Mouse (Mus musculus) lung, embryonic 14.5 days (tissue): ENCODE measurements around the gene Kif4. TPM values are rescaled to one million over a fixed set of nuclear protein-coding genes. Genes with fewer than 3 reads are reported as not detected.

Experiments
- ATAC-seq: fragments of 200-750 bp; cut with Nextera tagmentation; 2 replicates; pipeline ENCODE4 v1.8.0; 2017; ENCODE audit warnings: mild to moderate bottlenecking, moderate TSS enrichment, moderate library complexity; ENCODE audit not compliant: insufficient read depth
- DNase-seq: peaks from one replicate; pipeline ENCODE4 v3.0.0-alpha.2; 2015
- H3K27ac ChIP-seq: fragments of 300-500 bp; sonication (generic); 2 replicates; pipeline ENCODE4 v1.5.1; 2014; ENCODE audit warnings: low read depth, mild to moderate bottlenecking, moderate library complexity
- H3K27me3 ChIP-seq: fragments of 300-500 bp; sonication (generic); 2 replicates; pipeline ENCODE4 v1.6.1; 2014; ENCODE audit warnings: low read length, control low read depth; ENCODE audit not compliant: insufficient read depth
- H3K36me3 ChIP-seq: fragments of 300-500 bp; sonication (generic); 2 replicates; pipeline ENCODE4 v1.6.1; 2014; ENCODE audit warnings: control low read depth; ENCODE audit not compliant: insufficient read depth
- H3K4me1 ChIP-seq: fragments of 300-500 bp; sonication (generic); 2 replicates; pipeline ENCODE4 v1.6.1; 2014; ENCODE audit warnings: antibody characterized with exemption, control low read depth; ENCODE audit not compliant: insufficient read depth
- H3K4me2 ChIP-seq: fragments of 300-500 bp; sonication (generic); 2 replicates; pipeline ENCODE4 v1.6.1; 2014; ENCODE audit warnings: mild to moderate bottlenecking
- H3K4me3 ChIP-seq: fragments of 300-500 bp; sonication (generic); 2 replicates; pipeline ENCODE4 v1.5.1; 2014; ENCODE audit warnings: low read depth, low read length
- H3K9ac ChIP-seq: fragments of 300-500 bp; sonication (generic); 2 replicates; pipeline ENCODE4 v1.6.1; 2014
- H3K9me3 ChIP-seq: fragments of 300-500 bp; sonication (generic); 2 replicates; pipeline ENCODE4 v1.6.1; 2016; ENCODE audit warnings: low read depth, low read length, control low read depth
- CTCF ChIP-seq: IDR thresholded peaks from 2 replicates; pipeline ENCODE4 v1.5.1; 2016; ENCODE audit warnings: antibody characterized with exemption, low read depth
- WGBS: fragments of 180-500 bp; shearing (Covaris S2); extraction: QIAGEN DNeasy Blood & Tissue Kit; methylation state at CpG from one replicate; pipeline ENCODE4 v1.1.7; 2014; 5-methylcytosine and 5-hydroxymethylcytosine counted together
- polyA plus RNA-seq: library from polyadenylated mRNA; unstranded; fragments of >200 nt; fragmentation: Nextera tagmentation; extraction: Ambion mirVana; gene quantifications from 2 replicates; pipeline ENCODE4 v1.2.1, GENCODE M21; 2014

Kif4 gene
- polyA plus RNA-seq, 1 experiment from 2014 or later, result 45.0 TPM

GRCm38 (mm10) chrX:100729665-100730188 lies 104.2 kb downstream of the Kif4 start, which contains the start of gene Gdpd2:
Gene Gdpd2, plus strand, starts transcription at chrX:100729873.
- DNase-seq, result peak; percentile 50
- no peak within 1 kb of the TSS for H3K9ac ChIP-seq
- WGBS, result 13% methylated on average over 8 of the region's 8 CpGs
- H3K27me3 ChIP-seq, result no peaks in the 10 kb centered on the region
- H3K4me1 ChIP-seq, result no peaks in the 10 kb centered on the region
- no peaks in the 10 kb centered on the region for H3K9me3 ChIP-seq
- H3K36me3 ChIP-seq, result peaks cover 24% of the 10 kb centered on the region
- H3K4me3 ChIP-seq, result no peak within 1 kb of the TSS
- peak; percentile 75; the same call in 1 of the 2 replicates for ATAC-seq
- TF ChIP-seq CTCF, result peak; percentile 51
- no peak within 1 kb of the TSS for H3K27ac ChIP-seq
- H3K4me2 ChIP-seq, result peak within 1 kb of the TSS; percentile 35

GRCm38 (mm10) chrX:100730266-100730665 lies 104.7 kb downstream of the Kif4 start:
- WGBS, result 19% methylated on average over 8 of the region's 8 CpGs
- Histone ChIP-seq H3K27me3 (no peaks in the 10 kb centered on the region), H3K4me1 (no peaks in the 10 kb centered on the region), H3K36me3 (peaks cover 20% of the 10 kb centered on the region), H3K9me3 (no peaks in the 10 kb centered on the region), H3K27ac (no peak overlapping the region), H3K4me3 (no peak overlapping the region), H3K9ac (no peak overlapping the region), H3K4me2 (peak overlapping the region; percentile 35)
- TF ChIP-seq CTCF, result no peak
- ATAC-seq, result 0 out of 2 replicates have a peak, but pooled peaks have one; percentile 12
- no peak for DNase-seq

GRCm38 (mm10) chrX:100734359-100734758 lies 108.8 kb downstream of the Kif4 start:
- Histone ChIP-seq H3K4me1 (no peaks in the 10 kb centered on the region), H3K9ac (no peak overlapping the region), H3K36me3 (no peaks in the 10 kb centered on the region), H3K9me3 (no peaks in the 10 kb centered on the region), H3K27ac (no peak overlapping the region), H3K4me2 (no peak overlapping the region), H3K4me3 (no peak overlapping the region), H3K27me3 (no peaks in the 10 kb centered on the region)
- DNase-seq (no peak), ATAC-seq (no peak)
- no peak for TF ChIP-seq CTCF
- WGBS, result 55% methylated on average over 7 of the region's 7 CpGs

GRCm38 (mm10) chrX:100738918-100739317 lies 113.4 kb downstream of the Kif4 start:
- TF ChIP-seq CTCF, result peak; percentile 60
- H3K9ac ChIP-seq, result no peak overlapping the region
- ATAC-seq, result peak; percentile 68
- H3K4me2 ChIP-seq, result peak overlapping the region; percentile 57
- H3K27me3 ChIP-seq, result no peaks in the 10 kb centered on the region
- H3K4me1 ChIP-seq, result no peaks in the 10 kb centered on the region
- peak overlapping the region; percentile 14; the same call in 1 of the 2 replicates for H3K4me3 ChIP-seq
- WGBS, result 9% methylated on average over 14 of the region's 14 CpGs
- DNase-seq, result peak; percentile 71
- no peaks in the 10 kb centered on the region for H3K36me3 ChIP-seq
- H3K9me3 ChIP-seq, result no peaks in the 10 kb centered on the region
- H3K27ac ChIP-seq, result no peak overlapping the region

- Histone ChIP-seq H3K27me3 (no peaks in the 10 kb centered on the region), H3K4me1 (no peaks in the 10 kb centered on the region), H3K36me3 (no peaks in the 10 kb centered on the region), H3K9me3 (no peaks in the 10 kb centered on the region), H3K9ac (0 out of 2 replicates have a peak overlapping the region, but pooled peaks have one; percentile 13), H3K4me2 (peak overlapping the region; percentile 57), H3K27ac (no peak overlapping the region), H3K4me3 (peak overlapping the region; percentile 14)
- TF ChIP-seq CTCF, result no peak
- WGBS, result 25% methylated on average over 10 of the region's 10 CpGs
- ATAC-seq, result peak; percentile 58; the same call in 1 of the 2 replicates
- DNase-seq, result peak; percentile 7
Observed at GRCm38 (mm10) chrX:100739443-100739842, 113.9 kb downstream of the Kif4 start.

GRCm38 (mm10) chrX:100740785-100741184 lies 115.2 kb downstream of the Kif4 start:
- WGBS, result 52% methylated on average over 6 of the region's 6 CpGs
- no peaks in the 10 kb centered on the region for H3K4me1 ChIP-seq
- no peak overlapping the region for H3K4me3 ChIP-seq
- no peak for TF ChIP-seq CTCF
- H3K9ac ChIP-seq, result no peak overlapping the region
- no peak for DNase-seq
- no peaks in the 10 kb centered on the region for H3K36me3 ChIP-seq
- H3K4me2 ChIP-seq, result no peak overlapping the region
- ATAC-seq, result no peak
- H3K27me3 ChIP-seq, result no peaks in the 10 kb centered on the region
- H3K27ac ChIP-seq, result no peak overlapping the region
- H3K9me3 ChIP-seq, result no peaks in the 10 kb centered on the region

DNA sequence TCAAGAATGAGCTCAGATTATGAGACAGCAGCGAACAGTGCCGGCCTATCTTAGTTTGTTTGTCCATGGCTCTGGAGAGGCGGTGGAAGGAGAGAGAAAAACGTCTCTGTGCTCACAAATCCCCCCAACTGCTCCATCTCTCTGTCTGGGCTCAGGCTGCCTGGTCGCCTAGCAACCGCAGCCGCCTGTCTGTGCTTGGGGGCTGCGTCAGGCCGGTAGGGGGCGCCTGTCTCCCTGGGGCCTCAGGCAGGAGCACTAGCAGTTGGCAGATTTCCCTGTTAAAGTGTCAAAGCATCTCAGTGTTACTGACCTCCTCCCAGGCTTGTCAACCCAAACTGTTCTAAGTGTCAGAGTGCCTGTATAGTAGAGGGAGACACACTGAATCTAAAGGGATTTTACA lies 116.4 kb downstream of the Kif4 start:
- H3K4me2 ChIP-seq, result no peak overlapping the region
- H3K9me3 ChIP-seq, result no peaks in the 10 kb centered on the region
- no peak for ATAC-seq
- H3K4me3 ChIP-seq, result no peak overlapping the region
- peak; percentile 67 for TF ChIP-seq CTCF
- no peaks in the 10 kb centered on the region for H3K27me3 ChIP-seq
- H3K27ac ChIP-seq, result no peak overlapping the region
- H3K9ac ChIP-seq, result no peak overlapping the region
- no peaks in the 10 kb centered on the region for H3K36me3 ChIP-seq
- DNase-seq, result peak; percentile 63
- no peaks in the 10 kb centered on the region for H3K4me1 ChIP-seq
- WGBS, result 10% methylated on average over 10 of the region's 10 CpGs
